8 mouse cellular contexts compared by ENCODE assay signal in the genomic region with DNA sequence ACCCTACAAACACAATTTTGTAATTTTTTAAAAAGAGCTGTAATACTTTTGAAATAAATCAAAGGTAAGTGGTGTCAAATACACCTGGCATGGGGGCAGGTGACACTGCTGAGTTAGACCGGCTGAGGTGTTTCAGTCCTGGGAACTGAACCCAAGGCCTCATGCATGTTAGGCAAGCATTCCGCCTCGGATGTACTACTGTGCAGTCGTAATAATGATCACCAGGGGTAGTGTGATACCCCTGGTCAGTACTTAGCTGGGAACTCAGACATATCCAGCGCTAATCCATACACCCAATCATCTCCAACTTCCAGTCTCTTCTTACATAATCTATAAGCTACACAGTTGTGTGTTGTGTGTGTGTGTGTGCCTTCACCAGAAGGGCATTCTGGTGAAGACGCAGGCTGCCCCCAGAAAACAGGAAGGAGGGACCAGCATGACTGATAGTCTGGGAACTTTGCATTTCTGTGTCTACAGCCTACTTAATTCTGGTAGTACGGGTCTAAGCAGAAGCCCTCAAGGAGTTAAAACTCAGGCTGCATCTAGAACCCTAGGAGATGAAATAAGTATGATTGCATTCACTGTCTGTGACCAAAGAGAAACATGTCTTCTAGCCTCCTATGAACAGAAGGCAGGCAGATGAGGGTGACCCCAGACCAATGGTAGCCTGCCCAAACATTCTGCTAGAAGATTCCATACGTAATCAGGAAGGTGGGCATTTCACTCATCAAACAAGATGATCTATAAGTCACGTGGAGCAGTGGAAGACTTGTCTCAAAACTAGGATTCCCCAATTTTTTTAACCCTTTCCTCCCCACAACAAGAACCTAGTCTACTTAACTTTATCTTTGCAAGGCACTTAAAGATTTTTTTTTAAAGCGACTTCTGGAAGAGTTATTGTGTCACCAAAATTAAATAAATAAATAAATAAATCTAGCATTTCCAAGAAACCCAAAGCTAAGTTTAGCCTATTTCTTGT. TPM values are rescaled to one million over a fixed set of nuclear protein-coding genes. Genes with fewer than 3 reads are reported as not detected.
DNase-seq lines count a peak whose midpoint lies in the region; ATAC-seq and TF ChIP-seq lines count a peak whose summit lies in the region.

No protein-coding gene starts in this region.

- H3K9me3 ChIP-seq in lung, embryonic 16.5 days (ENCODE audit: control insufficient read depth, low read length) = no peaks in the 10 kb centered on the region
- H3K9me3 ChIP-seq in hindbrain, postnatal 0 days (ENCODE audit: low read length) = no peaks in the 10 kb centered on the region

- peaks cover 5% of the 10 kb centered on the region; the same call in 1 of the 2 replicates for H3K36me3 ChIP-seq in lung, embryonic 16.5 days (ENCODE audit: control insufficient read depth, insufficient read depth, low read length)
- H3K36me3 ChIP-seq in hindbrain, postnatal 0 days (ENCODE audit: insufficient read depth, low read length) = peaks cover 5% of the 10 kb centered on the region

- no peaks in the 10 kb centered on the region for H3K27me3 ChIP-seq in cerebellum, adult 2 months (ENCODE audit: control insufficient read depth, insufficient read depth, low read length)
- no peaks in the 10 kb centered on the region for H3K27me3 ChIP-seq in lung, embryonic 16.5 days (ENCODE audit: control insufficient read depth, insufficient read depth, low read depth, low read length)
- no peaks in the 10 kb centered on the region for H3K27me3 ChIP-seq in hindbrain, postnatal 0 days (ENCODE audit: insufficient read depth, low read length)

- WGBS in cerebellum, adult 2 months = 41% methylated on average over 10 of the region's 10 CpGs
- WGBS in lung, embryonic 16.5 days = 47% methylated on average over 10 of the region's 10 CpGs
- WGBS in hindbrain, postnatal 0 days = 56% methylated on average over 10 of the region's 10 CpGs
- 36% methylated on average over 10 of the region's 10 CpGs for WGBS in olfactory bulb, adult 2 months

- peak overlapping the region; percentile 25 for H3K4me3 ChIP-seq in cerebellum, adult 2 months (replicated peaks; ENCODE audit: insufficient read depth, low read depth, low read length)
- peak overlapping the region; percentile 18; the same call in 1 of the 2 replicates for H3K4me3 ChIP-seq in lung, embryonic 16.5 days (ENCODE audit: low read length)
- H3K4me3 ChIP-seq in hindbrain, postnatal 0 days (ENCODE audit: low read length) = peak overlapping the region; percentile 13
- no peak overlapping the region for H3K4me3 ChIP-seq in olfactory bulb, adult 2 months (ENCODE audit: insufficient read depth, low read depth, low read length)

- H3K9ac ChIP-seq in lung, embryonic 16.5 days (ENCODE audit: low read length) = peak overlapping the region; percentile 21
- no peak overlapping the region for H3K9ac ChIP-seq in hindbrain, postnatal 0 days (replicated peaks; ENCODE audit: low read length)

- DNase-seq in cerebellum, adult 2 months = peak in 1 of 2 experiments; percentile 37
- no peak for DNase-seq in cerebellum, adult 11-12 months
- DNase-seq in lung, postnatal 25 days (ENCODE audit: low spot score) = no peak
- no peak for DNase-seq in hindbrain, postnatal 0 days (ENCODE audit: low spot score)
- DNase-seq in cerebellum, adult 18-20 months = no peak
- DNase-seq in gastrocnemius, postnatal 10 days = no peak

- peak overlapping the region; percentile 94 for H3K4me2 ChIP-seq in lung, embryonic 16.5 days (ENCODE audit: low read depth, low read length)
- H3K4me2 ChIP-seq in hindbrain, postnatal 0 days (ENCODE audit: low read depth, low read length) = peak overlapping the region; percentile 99

- TF ChIP-seq POLR2A in cerebellum, adult 2 months (IDR thresholded peaks at IDR 0.05; ENCODE audit: borderline replicate concordance, insufficient read depth, low read length) = no peak
- no peak for TF ChIP-seq POLR2A in olfactory bulb, adult 2 months (IDR thresholded peaks at IDR 0.05; ENCODE audit: insufficient read depth, low read depth, low read length)

- TF ChIP-seq CTCF in cerebellum, adult 2 months (IDR thresholded peaks at IDR 0.05; ENCODE audit: borderline replicate concordance, insufficient read depth, low read depth, low read length) = no peak
- TF ChIP-seq CTCF in hindbrain, postnatal 0 days (IDR thresholded peaks at IDR 0.05; ENCODE audit: low read depth) = no peak
- no peak for TF ChIP-seq CTCF in olfactory bulb, adult 2 months (IDR thresholded peaks at IDR 0.05; ENCODE audit: insufficient read depth, low read depth, low read length)

- no peak for ATAC-seq in lung, embryonic 16.5 days (ENCODE audit: low read depth)
- no peak for ATAC-seq in hindbrain, postnatal 0 days

- peaks cover 22% of the 10 kb centered on the region for H3K4me1 ChIP-seq in cerebellum, adult 2 months (ENCODE audit: control insufficient read depth, insufficient read depth, low read length)
- peaks cover 44% of the 10 kb centered on the region for H3K4me1 ChIP-seq in lung, embryonic 16.5 days (replicated peaks; ENCODE audit: control insufficient read depth, insufficient read depth, low read length)
- peaks cover 34% of the 10 kb centered on the region for H3K4me1 ChIP-seq in hindbrain, postnatal 0 days (ENCODE audit: insufficient read depth, low read length)
- peaks cover 23% of the 10 kb centered on the region for H3K4me1 ChIP-seq in olfactory bulb, adult 2 months (ENCODE audit: control insufficient read depth, insufficient read depth, low read length)

- H3K27ac ChIP-seq in cerebellum, adult 2 months (ENCODE audit: insufficient read depth, low read length) = peak overlapping the region; percentile 34; the same call in 1 of the 2 replicates
- H3K27ac ChIP-seq in lung, embryonic 16.5 days (ENCODE audit: low read length) = peak overlapping the region; percentile 48
- no peak overlapping the region for H3K27ac ChIP-seq in hindbrain, postnatal 0 days
- H3K27ac ChIP-seq in olfactory bulb, adult 2 months (ENCODE audit: insufficient read depth, low read depth, low read length) = peak overlapping the region; percentile 68

RNA-seq across cellular contexts. Expression of a gene that starts 6.9 kb away (rescaled TPM):
- polyA plus RNA-seq in cerebellum, adult 2 months (2012; rRNA removed) = 42.0 and 42.4 TPM in 2 replicates
- 11.7 and 12.8 TPM in 2 replicates for polyA plus RNA-seq in lung, embryonic 16.5 days (2015; fragmentation: Nextera tagmentation; extraction: Ambion mirVana)
- 91.5 and 99.1 TPM in 2 replicates for total RNA-seq in hindbrain, postnatal 0 days (2014; rRNA removed)
- polyA plus RNA-seq in hindbrain, postnatal 0 days (2015; fragmentation: Nextera tagmentation; extraction: Ambion mirVana) = 10.2 and 11.4 TPM in 2 replicates
- not detected in 2 replicates for polyA plus RNA-seq in olfactory bulb, adult 2 months (2012; ENCODE audit: insufficient read depth, insufficient read length, low replicate concordance, missing spikeins)
- total RNA-seq in gastrocnemius, postnatal 10 days (2021) = 10 to 100 TPM; 53.3 to 55.5 TPM
